Mouse (Mus musculus) testis, adult 2 months (tissue): ENCODE results near the gene Nphp1.

Source experiments
- CTCF ChIP-seq: fragments of 200-500 bp; IDR thresholded peaks from 2 replicates; pipeline ENCODE4 v1.5.1; 2012; ENCODE audit warnings: low read depth, mild to moderate bottlenecking, inconsistent platforms, low read length, moderate library complexity; ENCODE audit not compliant: control insufficient read depth, insufficient read depth, insufficient replicate concordance
- POLR2A ChIP-seq: fragments of 200-500 bp; IDR thresholded peaks from 2 replicates; pipeline ENCODE4 v1.6.1; 2012; ENCODE audit warnings: low read depth, mild to moderate bottlenecking, inconsistent platforms, low read length, moderate library complexity; ENCODE audit not compliant: control insufficient read depth

DNA sequence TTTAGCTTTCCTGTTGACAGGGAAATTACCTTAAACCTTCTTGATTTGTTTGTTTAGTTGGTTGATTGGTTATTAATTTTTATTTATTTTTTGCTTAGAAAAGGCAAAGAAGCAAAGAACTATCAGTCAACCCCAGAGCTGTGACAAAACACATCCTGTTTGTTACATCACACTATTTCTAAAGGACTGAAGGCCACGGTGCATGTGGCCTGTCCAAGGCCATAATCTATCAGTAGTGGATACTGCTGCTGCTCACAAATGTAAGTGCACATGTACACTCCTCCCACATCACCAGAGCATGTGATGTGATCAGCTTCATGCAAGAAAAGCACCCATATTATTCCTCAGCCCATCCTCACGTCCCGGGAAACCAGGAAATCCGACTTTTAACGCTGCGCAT lies 28.7 kb downstream of the Nphp1 start:
- TF ChIP-seq CTCF (no peak), POLR2A (no peak)
